Mouse (Mus musculus) embryonic fibroblast, embryonic 13.5 days (primary cell): ENCODE data around the gene Mfsd9. TPM values are rescaled to one million over a fixed set of nuclear protein-coding genes. Genes with fewer than 3 reads are reported as not detected.

Source experiments
- H3K27ac ChIP-seq: 2 replicates; pipeline ENCODE4 v1.5.1; 2012; ENCODE audit warnings: low read length, control low read depth, inconsistent platforms; ENCODE audit not compliant: insufficient read depth
- H3K4me1 ChIP-seq: 2 replicates; pipeline ENCODE4 v1.6.1; 2011; ENCODE audit warnings: low read length; ENCODE audit not compliant: control insufficient read depth, insufficient read depth
- H3K4me3 ChIP-seq: 2 replicates; pipeline ENCODE4 v1.5.1; 2011; ENCODE audit warnings: mild to moderate bottlenecking, control low read depth, low read length; ENCODE audit not compliant: insufficient read depth
- CTCF ChIP-seq: IDR thresholded peaks from 2 replicates; pipeline ENCODE4 v1.5.1; 2011; ENCODE audit warnings: mild to moderate bottlenecking, control low read depth, low read length, moderate library complexity, borderline replicate concordance; ENCODE audit not compliant: insufficient read depth
- POLR2A ChIP-seq: IDR thresholded peaks from 2 replicates; pipeline ENCODE4 v1.6.1; 2011; ENCODE audit warnings: low read depth, mild to moderate bottlenecking, control low read depth, low read length, moderate library complexity
- polyA plus RNA-seq: library from polyadenylated mRNA; stranded (reverse); fragments of >200 nt; gene quantifications from 2 replicates; pipeline ENCODE4 v1.2.4, GENCODE M21; 2011; ENCODE audit warnings: low read depth; ENCODE audit not compliant: missing spikeins, insufficient read length

Gene Mfsd9
- polyA plus RNA-seq, 1 experiment: 3.6 TPM

DNA sequence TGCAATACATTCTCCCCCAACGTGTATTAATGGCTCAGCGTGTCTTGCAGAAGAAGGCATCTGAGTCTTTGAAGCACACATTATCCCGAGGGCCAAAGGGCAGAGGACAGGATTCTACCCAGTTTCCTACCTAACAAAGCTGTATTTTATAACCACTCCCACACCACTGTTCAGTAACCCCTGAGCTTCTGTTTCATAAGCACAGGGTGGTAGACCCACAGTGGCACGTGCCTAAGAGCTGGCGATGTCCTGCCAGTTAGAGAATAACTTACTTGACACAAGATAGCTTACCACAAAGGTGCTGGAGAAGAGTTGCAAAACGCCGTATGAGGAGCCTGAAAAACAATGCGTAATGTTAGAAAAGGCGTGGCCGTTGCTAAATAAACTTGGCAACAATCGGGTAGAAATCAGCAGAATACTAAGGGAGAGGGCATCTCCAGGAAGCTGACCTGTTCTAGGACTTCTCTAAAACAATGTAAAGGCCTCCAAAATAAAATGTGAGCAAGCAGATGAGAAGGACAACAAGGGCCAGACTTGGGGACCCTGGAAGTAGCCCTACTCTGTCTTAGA, 4.5 kb downstream of the Mfsd9 start:
- H3K4me3 ChIP-seq: no peak overlapping the region
- no peak overlapping the region for H3K27ac ChIP-seq
- H3K4me1 ChIP-seq: peaks cover 8% of the 10 kb centered on the region; the same call in 1 of the 2 replicates
- TF ChIP-seq POLR2A: no peak
- TF ChIP-seq CTCF: no peak

DNA sequence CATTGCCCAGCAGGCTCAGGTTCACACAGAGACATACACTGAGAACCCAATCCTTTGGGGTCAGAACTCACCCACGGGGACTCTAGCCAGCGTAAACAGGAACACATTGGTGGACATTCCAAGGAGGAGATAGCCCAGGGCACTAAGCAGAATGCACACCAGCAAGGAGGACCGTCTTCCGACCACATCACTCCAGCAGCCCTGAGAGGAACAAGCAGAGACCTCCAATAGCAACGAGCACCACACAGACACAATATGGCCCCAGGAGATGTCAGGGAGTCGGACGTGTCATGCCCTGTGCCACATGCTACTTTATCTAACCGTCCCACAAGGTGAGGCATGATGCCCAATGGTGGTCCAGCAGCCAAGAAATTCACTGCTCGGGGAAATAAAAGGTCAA, 6.2 kb downstream of the Mfsd9 start:
- Histone ChIP-seq H3K4me3 (no peak overlapping the region), H3K27ac (no peak overlapping the region), H3K4me1 (peaks cover 3% of the 10 kb centered on the region; the same call in 1 of the 2 replicates)
- TF ChIP-seq CTCF (no peak), POLR2A (no peak)

GRCm38 (mm10) chr1:40783450-40783849, 7.0 kb downstream of the Mfsd9 start:
- no peak overlapping the region for H3K27ac ChIP-seq
- TF ChIP-seq POLR2A: no peak
- no peak for TF ChIP-seq CTCF
- H3K4me3 ChIP-seq: no peak overlapping the region
- no peaks in the 10 kb centered on the region for H3K4me1 ChIP-seq

GRCm38 (mm10) chr1:40776763-40777162, 13.7 kb downstream of the Mfsd9 start:
- Histone ChIP-seq H3K27ac (no peak overlapping the region), H3K4me1 (peaks cover 8% of the 10 kb centered on the region), H3K4me3 (no peak overlapping the region)
- TF ChIP-seq CTCF: no peak
- no peak for TF ChIP-seq POLR2A

DNA sequence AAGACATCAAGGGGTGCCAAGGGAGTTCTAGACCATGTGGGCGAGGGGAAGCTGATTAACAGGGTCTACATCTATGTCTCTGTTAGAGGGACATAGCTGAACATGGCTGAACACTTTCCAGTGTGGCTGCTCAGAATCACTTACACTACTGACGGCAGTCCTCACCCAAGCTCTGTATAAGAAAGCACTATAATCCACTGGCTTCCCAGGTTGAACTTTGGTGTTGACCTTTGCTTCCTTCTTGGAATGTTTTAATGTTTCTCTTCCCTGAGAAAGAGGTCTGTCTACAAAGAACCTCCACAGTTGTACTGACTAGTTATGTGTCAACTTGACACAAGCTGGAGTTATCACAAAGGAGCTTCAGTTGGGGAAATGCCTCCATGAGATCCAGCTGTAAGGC, 14.4 kb downstream of the Mfsd9 start:
- H3K4me1 ChIP-seq: peaks cover 8% of the 10 kb centered on the region
- TF ChIP-seq CTCF (no peak), POLR2A (no peak)
- no peak overlapping the region for H3K27ac ChIP-seq
- no peak overlapping the region for H3K4me3 ChIP-seq

GRCm38 (mm10) chr1:40774040-40774439, 16.4 kb downstream of the Mfsd9 start:
- TF ChIP-seq CTCF: no peak
- no peak for TF ChIP-seq POLR2A
- Histone ChIP-seq H3K27ac (no peak overlapping the region), H3K4me3 (no peak overlapping the region), H3K4me1 (peaks cover 8% of the 10 kb centered on the region)

DNA sequence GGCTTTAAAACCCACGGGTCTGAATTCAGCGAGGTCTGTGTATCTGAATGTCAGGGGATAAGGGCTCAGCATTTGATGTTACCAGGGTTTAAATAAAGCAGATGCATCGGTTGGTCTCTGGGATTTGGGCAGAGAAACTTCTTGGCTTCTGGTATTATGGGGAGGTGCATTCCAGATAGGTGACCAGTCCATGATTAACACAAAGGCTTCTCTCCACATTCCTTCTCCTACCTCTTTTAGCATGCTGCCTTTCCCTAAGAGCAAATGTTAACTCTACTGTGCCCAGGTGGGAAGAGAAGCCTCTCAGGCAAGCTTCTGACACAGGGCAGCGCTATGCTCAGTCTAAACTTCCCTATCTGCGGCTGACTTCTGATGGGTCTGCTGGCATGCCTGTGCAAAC, 17.3 kb downstream of the Mfsd9 start:
- TF ChIP-seq CTCF: no peak
- no peak for TF ChIP-seq POLR2A
- Histone ChIP-seq H3K4me1 (peaks cover 8% of the 10 kb centered on the region), H3K4me3 (no peak overlapping the region), H3K27ac (no peak overlapping the region)

DNA sequence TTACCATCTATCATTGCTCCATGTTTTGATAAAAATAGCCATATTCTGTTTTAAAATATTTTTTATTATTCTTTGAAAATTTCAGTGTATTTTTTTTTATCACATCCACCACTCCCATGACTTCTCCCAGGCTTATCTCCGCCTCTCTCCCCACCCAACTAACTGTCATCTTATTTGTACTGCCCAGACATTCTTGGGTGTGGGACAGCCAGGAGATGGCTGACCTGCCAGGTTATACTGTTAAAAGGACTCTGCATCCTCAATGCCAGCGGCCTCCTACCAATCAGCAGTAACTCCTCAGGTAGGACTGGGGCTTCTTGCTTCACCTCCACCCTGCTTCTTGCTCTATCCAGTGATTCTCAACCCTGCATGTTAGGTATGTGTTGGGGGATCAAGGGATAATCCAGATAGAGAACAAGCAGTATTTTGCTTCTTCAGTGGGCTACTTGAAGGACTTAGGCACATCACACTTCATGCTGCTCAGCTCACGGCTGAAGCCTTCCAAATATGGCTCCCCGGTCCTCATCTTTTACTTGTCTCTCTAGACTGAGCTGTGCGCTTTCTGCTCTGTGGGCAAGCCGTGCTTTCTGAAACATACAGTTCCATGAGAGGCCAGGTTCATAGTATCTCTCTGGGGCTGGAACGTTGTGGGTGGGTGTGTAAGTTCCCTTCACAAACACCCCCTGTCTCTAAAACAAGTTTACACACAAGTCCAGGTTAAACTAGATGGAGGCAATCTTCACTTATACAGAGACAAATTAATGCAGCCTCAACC, 19.1 kb downstream of the Mfsd9 start:
- no peak overlapping the region for H3K4me3 ChIP-seq
- TF ChIP-seq CTCF (no peak), POLR2A (no peak)
- H3K27ac ChIP-seq: no peak overlapping the region

DNA sequence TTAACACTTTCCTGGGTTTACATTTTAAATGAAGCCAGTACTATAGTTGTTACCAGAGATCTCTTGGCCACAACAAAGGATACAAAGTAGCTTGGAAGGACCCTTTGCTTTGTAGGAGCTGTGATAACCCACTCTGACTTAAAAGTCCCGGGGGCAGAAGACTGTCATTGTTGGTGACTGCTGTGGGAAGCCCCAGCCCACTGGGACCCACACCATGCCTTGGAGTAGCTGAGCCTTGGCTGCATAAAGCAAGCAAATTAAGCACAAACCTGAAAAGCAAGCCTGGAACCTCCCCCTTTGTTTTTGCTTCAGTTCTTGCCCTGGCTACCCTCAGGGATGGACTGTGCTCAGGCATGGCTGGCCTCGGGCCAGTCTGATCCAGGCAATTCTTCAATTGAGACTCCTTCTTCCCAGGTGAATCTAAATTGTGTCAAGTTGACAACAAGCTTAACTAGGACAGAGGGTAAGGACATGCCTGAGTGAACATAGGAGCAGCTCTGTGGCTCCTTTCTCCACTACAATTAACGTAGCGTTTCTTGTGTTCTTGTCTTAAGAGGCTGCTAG, 21.1 kb downstream of the Mfsd9 start:
- TF ChIP-seq CTCF (no peak), POLR2A (no peak)

More for the DNA sequence above, 19.1 kb downstream of the Mfsd9 start:
- peaks cover 8% of the 10 kb centered on the region for H3K4me1 ChIP-seq

DNA sequence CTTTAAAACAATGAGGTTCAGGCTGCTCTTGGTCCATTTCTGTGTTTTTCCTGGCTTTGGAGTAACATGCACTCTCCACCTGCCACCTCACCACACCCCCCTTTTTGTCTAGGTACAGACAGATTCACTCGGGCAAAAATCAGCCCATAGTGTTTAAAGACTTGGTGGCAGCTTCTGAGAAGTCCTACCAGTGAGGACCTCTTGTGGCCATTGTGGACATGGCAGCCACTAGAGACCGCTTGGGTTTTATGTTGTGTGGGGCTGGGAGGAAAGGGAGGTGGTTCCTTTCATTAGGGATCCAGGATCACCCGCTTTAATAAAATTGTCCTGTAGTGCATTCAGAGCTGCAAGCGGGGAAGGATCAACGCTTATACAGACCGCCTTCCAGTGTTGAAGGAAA, 21.9 kb downstream of the Mfsd9 start:
- no peak for TF ChIP-seq CTCF
- no peak for TF ChIP-seq POLR2A
- H3K27ac ChIP-seq: no peak overlapping the region
- H3K4me3 ChIP-seq: no peak overlapping the region
- H3K4me1 ChIP-seq: peaks cover 8% of the 10 kb centered on the region

More for the DNA sequence above, 21.1 kb downstream of the Mfsd9 start:
- no peak overlapping the region for H3K27ac ChIP-seq
- peaks cover 8% of the 10 kb centered on the region for H3K4me1 ChIP-seq
- H3K4me3 ChIP-seq: no peak overlapping the region
